Mouse (Mus musculus) intestine, postnatal 0 days (tissue): ENCODE data around the gene Samd15. TPM values are rescaled to one million over a fixed set of nuclear protein-coding genes. Genes with fewer than 3 reads are reported as not detected.
A peak's percentile ranks its signal among the peaks of the same experiment; 100 is the strongest.
"Not testable (repeated sequence)": the region's sequence is repeated elsewhere in the genome, so short reads cannot be mapped to it uniquely, and the experiment has no call there.

ENCODE experiments used
- ATAC-seq: fragments of 200-750 bp; cut with Nextera tagmentation; 2 replicates; pipeline ENCODE4 v1.8.0; 2017; ENCODE audit warnings: mild to moderate bottlenecking, moderate TSS enrichment, moderate library complexity
- H3K27ac ChIP-seq: fragments of 300-500 bp; sonication (generic); 2 replicates; pipeline ENCODE4 v1.5.1; 2014; ENCODE audit warnings: mild to moderate bottlenecking, low read depth, low read length, moderate library complexity
- H3K27me3 ChIP-seq: fragments of 300-500 bp; sonication (generic); replicated peaks from 2 replicates; pipeline ENCODE4 v1.6.1; 2014; ENCODE audit warnings: low read length, mixed read lengths; ENCODE audit not compliant: control insufficient read depth, insufficient read depth
- H3K36me3 ChIP-seq: fragments of 300-500 bp; sonication (generic); 2 replicates; pipeline ENCODE4 v1.6.1; 2014; ENCODE audit warnings: mild to moderate bottlenecking, moderate library complexity; ENCODE audit not compliant: control insufficient read depth, insufficient read depth
- H3K4me1 ChIP-seq: fragments of 300-500 bp; sonication (generic); replicated peaks from 2 replicates; pipeline ENCODE4 v1.6.1; 2014; ENCODE audit warnings: antibody characterized with exemption, low read length, mixed read lengths; ENCODE audit not compliant: control insufficient read depth, insufficient read depth
- H3K4me2 ChIP-seq: fragments of 300-500 bp; sonication (generic); replicated peaks from 2 replicates; pipeline ENCODE4 v1.6.1; 2014; ENCODE audit warnings: low read depth, mild to moderate bottlenecking, moderate library complexity
- H3K4me3 ChIP-seq: fragments of 300-500 bp; sonication (generic); 2 replicates; pipeline ENCODE4 v1.5.1; 2014; ENCODE audit warnings: low read depth, low read length
- H3K9ac ChIP-seq: fragments of 300-500 bp; sonication (generic); 2 replicates; pipeline ENCODE4 v1.6.1; 2014; ENCODE audit warnings: mild to moderate bottlenecking, low read depth, low read length
- H3K9me3 ChIP-seq: fragments of 300-500 bp; sonication (generic); 2 replicates; pipeline ENCODE4 v1.6.1; 2016; ENCODE audit warnings: mixed run types; ENCODE audit not compliant: control insufficient read depth
- CTCF ChIP-seq: sonication (generic); IDR thresholded peaks from 2 replicates; pipeline ENCODE4 v1.5.1; 2016; ENCODE audit warnings: low read depth, mild to moderate bottlenecking, control low read depth, antibody characterized with exemption, moderate library complexity
- WGBS: fragments of 180-500 bp; shearing (Covaris S2); extraction: QIAGEN DNeasy Blood & Tissue Kit; methylation state at CpG from one replicate; pipeline ENCODE4 v1.1.7; 2014; 5-methylcytosine and 5-hydroxymethylcytosine counted together
- polyA plus RNA-seq: library from polyadenylated mRNA; unstranded; fragments of >200 nt; fragmentation: Nextera tagmentation; extraction: Ambion mirVana; gene quantifications from 2 replicates; pipeline ENCODE4 v1.2.1, GENCODE M21; 2015

Gene Samd15
- polyA plus RNA-seq = 0.33 and 0.94 TPM in 2 replicates

- no peaks in the 10 kb centered on the region for H3K4me1 ChIP-seq
- H3K36me3 ChIP-seq = no peaks in the 10 kb centered on the region
- H3K27me3 ChIP-seq = no peaks in the 10 kb centered on the region
- H3K4me2 ChIP-seq = peak within 1 kb of the TSS; percentile 82
- peak within 1 kb of the TSS; percentile 59 for H3K4me3 ChIP-seq
- ATAC-seq = peak; percentile 58; the same call in 1 of the 2 replicates
- TF ChIP-seq CTCF = no peak
- 2% methylated on average over 38 of the region's 38 CpGs for WGBS
- H3K9me3 ChIP-seq = no peaks in the 10 kb centered on the region
- no peak within 1 kb of the TSS for H3K27ac ChIP-seq
- H3K9ac ChIP-seq = peak within 1 kb of the TSS; percentile 73
Observed at GRCm38 (mm10) chr12:87199206-87199972, at the start of gene Samd15. TSS of gene Samd15 (plus strand) at chr12:87199723.

GRCm38 (mm10) chr12:87154448-87154847 is 45.1 kb upstream of the Samd15 start:
- not testable (repeated sequence) for H3K27ac ChIP-seq, H3K9ac ChIP-seq, ATAC-seq, H3K27me3 ChIP-seq, H3K9me3 ChIP-seq, H3K4me3 ChIP-seq, H3K36me3 ChIP-seq, H3K4me1 ChIP-seq, H3K4me2 ChIP-seq
- 93% methylated on average over 4 of the region's 4 CpGs for WGBS

GRCm38 (mm10) chr12:87157361-87157760 is 42.2 kb upstream of the Samd15 start:
- WGBS = 45% methylated on average over 4 of the region's 4 CpGs
- H3K4me2 ChIP-seq = peak overlapping the region; percentile 54
- no peak overlapping the region for H3K9ac ChIP-seq
- peak; percentile 97 for ATAC-seq
- peak overlapping the region; percentile 3; the same call in 1 of the 2 replicates for H3K27ac ChIP-seq
- no peaks in the 10 kb centered on the region for H3K27me3 ChIP-seq
- peak overlapping the region; percentile 17; the same call in 1 of the 2 replicates for H3K4me3 ChIP-seq
- H3K4me1 ChIP-seq = no peaks in the 10 kb centered on the region
- TF ChIP-seq CTCF = no peak
- H3K9me3 ChIP-seq = no peaks in the 10 kb centered on the region
- peaks cover 18% of the 10 kb centered on the region; the same call in 1 of the 2 replicates for H3K36me3 ChIP-seq

- no peak overlapping the region for H3K27ac ChIP-seq
- H3K27me3 ChIP-seq = no peaks in the 10 kb centered on the region
- no peaks in the 10 kb centered on the region for H3K4me1 ChIP-seq
- 55% methylated on average over 7 of the region's 7 CpGs for WGBS
- H3K9ac ChIP-seq = no peak overlapping the region
- peak overlapping the region; percentile 17; the same call in 1 of the 2 replicates for H3K4me3 ChIP-seq
- H3K36me3 ChIP-seq = peaks cover 21% of the 10 kb centered on the region; the same call in 1 of the 2 replicates
- H3K4me2 ChIP-seq = peak overlapping the region; percentile 54
- no peaks in the 10 kb centered on the region for H3K9me3 ChIP-seq
- no peak for TF ChIP-seq CTCF
- no peak for ATAC-seq
Observed at GRCm38 (mm10) chr12:87158099-87158498, 41.4 kb upstream of the Samd15 start.

- Histone ChIP-seq H3K27me3 (no peaks in the 10 kb centered on the region), H3K4me1 (no peaks in the 10 kb centered on the region), H3K4me2 (no peak overlapping the region), H3K27ac (no peak overlapping the region), H3K4me3 (no peak overlapping the region), H3K9ac (no peak overlapping the region), H3K9me3 (no peaks in the 10 kb centered on the region), H3K36me3 (peaks cover 24% of the 10 kb centered on the region; the same call in 1 of the 2 replicates)
- no peak for ATAC-seq
- 74% methylated on average over 1 of the region's 1 CpGs for WGBS
- no peak for TF ChIP-seq CTCF
Observed at GRCm38 (mm10) chr12:87160310-87160709, 39.2 kb upstream of the Samd15 start.

GRCm38 (mm10) chr12:87160815-87161214 is 38.7 kb upstream of the Samd15 start:
- Histone ChIP-seq H3K4me1 (no peaks in the 10 kb centered on the region), H3K36me3 (peaks cover 24% of the 10 kb centered on the region; the same call in 1 of the 2 replicates), H3K27ac (no peak overlapping the region), H3K9me3 (no peaks in the 10 kb centered on the region), H3K4me2 (no peak overlapping the region), H3K27me3 (no peaks in the 10 kb centered on the region), H3K4me3 (no peak overlapping the region), H3K9ac (no peak overlapping the region)
- no peak for ATAC-seq
- WGBS = 89% methylated on average over 5 of the region's 5 CpGs
- TF ChIP-seq CTCF = no peak
